Mouse (Mus musculus): ENCODE measurements around the gene Hs3st4.

DNA sequence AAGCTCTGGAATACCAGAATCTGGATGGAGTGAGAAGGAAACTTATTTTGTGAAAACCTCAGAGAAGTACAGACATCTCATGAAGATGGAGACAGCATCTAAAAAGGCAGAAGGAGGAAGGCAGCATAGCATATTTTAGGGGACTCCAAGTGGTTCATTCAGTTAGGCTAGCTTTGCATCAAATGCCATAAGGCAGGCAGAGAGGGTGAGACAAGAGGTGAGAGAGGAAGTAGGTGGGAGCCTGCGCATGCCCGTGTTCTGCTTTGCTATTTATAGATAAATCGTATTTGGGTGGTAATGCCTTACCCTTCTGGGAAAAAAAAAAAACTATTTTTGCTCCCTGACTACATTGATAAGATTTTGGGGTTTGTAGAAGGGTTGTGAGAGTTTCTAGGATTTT is 198.3 kb downstream of the Hs3st4 start:
- TF ChIP-seq POLR2A (IDR thresholded peaks at IDR 0.05; ENCODE audit: low read depth, low read length) = no peak
- no peak for TF ChIP-seq CTCF (IDR thresholded peaks at IDR 0.05; ENCODE audit: extremely low read depth, insufficient read length, insufficient replicate concordance, low read depth, low read length)
